Mouse (Mus musculus): ENCODE results near the gene Tmem270. TPM values are rescaled to one million over a fixed set of nuclear protein-coding genes. Genes with fewer than 3 reads are reported as not detected.

The Tmem270 gene
- polyA plus RNA-seq (2015; fragmentation: Nextera tagmentation; extraction: Ambion mirVana): 0.13 TPM in 1 of 2 replicates, not detected in the other

DNA sequence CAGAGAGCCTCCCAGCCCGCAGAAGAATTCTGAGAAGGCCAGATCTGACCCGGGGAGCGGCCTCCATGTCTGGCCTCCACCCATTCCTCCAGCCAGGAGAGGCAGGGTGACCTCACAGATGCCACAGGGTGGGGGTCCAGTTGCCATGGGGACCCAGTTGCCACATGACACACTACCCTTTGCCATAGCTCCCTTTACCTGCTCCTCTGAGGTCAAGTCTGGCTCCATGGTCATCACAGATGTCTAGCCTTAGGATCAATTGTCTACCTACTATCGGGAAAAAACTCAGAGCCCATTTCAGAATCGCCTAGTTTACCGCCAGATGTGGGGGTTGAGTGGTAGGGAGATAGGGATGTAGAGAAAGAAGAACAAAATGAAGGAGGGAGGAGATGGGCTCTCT lies at the start of gene Tmem270:
Gene Tmem270 (minus strand): TSS at position 101 of the 400 bp plus-strand sequence.
- no peak for ATAC-seq (ENCODE audit: insufficient read depth)
- H3K9ac ChIP-seq: no peak within 1 kb of the TSS
- peaks cover 32% of the 10 kb centered on the region for H3K4me1 ChIP-seq (replicated peaks)
- H3K4me3 ChIP-seq (replicated peaks): no peak within 1 kb of the TSS
- H3K27me3 ChIP-seq: no peaks in the 10 kb centered on the region
- 80% methylated on average over 6 of the region's 6 CpGs for WGBS (ENCODE audit: insufficient replicate concordance)
- no peak within 1 kb of the TSS for H3K27ac ChIP-seq (replicated peaks)
- H3K9me3 ChIP-seq (replicated peaks): no peaks in the 10 kb centered on the region
- H3K36me3 ChIP-seq (replicated peaks): 0 out of 2 replicates have a peak, but pooled peaks cover 5% of the 10 kb centered on the region
- no peak within 1 kb of the TSS for H3K4me2 ChIP-seq

DNA sequence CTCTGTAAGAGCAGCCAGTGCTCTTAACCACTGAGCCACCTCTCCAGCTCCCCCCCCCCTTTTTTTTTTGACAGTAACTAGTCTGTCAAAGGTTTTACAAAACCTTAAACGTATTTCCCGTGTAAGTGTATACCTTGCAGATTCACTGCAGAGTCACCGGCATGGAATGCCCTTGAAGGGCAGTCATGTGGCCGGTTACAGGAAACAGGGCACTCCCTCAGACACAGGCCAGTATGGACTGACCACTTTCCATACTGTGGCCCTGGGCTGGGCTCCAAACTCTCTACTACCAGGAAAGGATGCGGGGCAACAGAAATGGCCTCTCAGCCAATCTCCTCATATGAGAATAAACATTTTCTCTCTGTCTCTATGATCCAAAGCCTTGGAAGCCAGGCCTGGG lies 49.0 kb upstream of the Tmem270 start:
- Histone ChIP-seq H3K27ac (replicated peaks) (no peak overlapping the region), H3K9me3 (replicated peaks) (no peaks in the 10 kb centered on the region), H3K27me3 (0 out of 2 replicates have a peak, but pooled peaks cover 15% of the 10 kb centered on the region), H3K9ac (no peak overlapping the region), H3K36me3 (replicated peaks) (no peaks in the 10 kb centered on the region), H3K4me3 (replicated peaks) (no peak overlapping the region), H3K4me2 (no peak overlapping the region), H3K4me1 (replicated peaks) (peaks cover 10% of the 10 kb centered on the region)
- 62% methylated on average over 5 of the region's 5 CpGs for WGBS (ENCODE audit: insufficient replicate concordance)
- ATAC-seq (ENCODE audit: insufficient read depth): no peak

DNA sequence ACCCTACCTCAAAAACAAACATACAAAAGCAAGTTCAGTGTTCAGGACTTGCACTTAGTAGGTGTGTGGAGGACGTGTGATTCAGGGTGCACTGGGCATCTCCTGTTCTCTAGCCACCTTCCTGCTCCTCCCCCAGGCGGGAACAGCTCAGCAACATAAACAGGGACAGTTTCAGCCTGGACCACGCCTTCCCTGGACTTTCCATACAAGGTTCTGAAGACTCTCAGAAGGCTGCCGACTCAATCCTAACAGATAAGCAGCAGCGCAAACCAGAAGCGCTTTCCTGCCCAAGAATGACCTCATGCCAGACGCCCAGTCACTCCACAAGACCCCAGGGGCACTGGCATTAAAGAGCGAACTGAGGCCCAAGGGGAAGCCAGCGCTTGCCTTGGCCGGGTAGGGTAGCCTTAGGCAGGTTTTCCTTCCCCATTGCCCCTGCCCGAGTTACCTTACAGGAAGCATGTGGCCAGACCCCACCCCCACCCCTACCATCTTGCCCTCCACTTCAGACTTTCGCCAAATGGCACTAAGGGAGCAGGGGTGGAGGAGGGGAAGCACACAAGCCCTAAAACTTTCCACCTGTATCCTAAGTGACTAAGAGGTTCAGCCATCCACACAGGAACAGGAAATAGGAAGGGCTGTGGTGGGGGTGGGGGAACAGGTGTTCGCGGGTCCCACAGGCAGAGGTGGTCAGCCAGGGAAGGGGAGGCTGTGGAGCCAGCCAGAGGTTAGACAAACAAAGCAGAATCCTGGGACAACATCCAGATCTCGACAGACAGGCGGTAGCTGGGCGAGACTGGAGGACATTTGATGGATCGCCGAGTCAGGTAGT lies 44.7 kb upstream of the Tmem270 start:
- peaks cover 28% of the 10 kb centered on the region for H3K27me3 ChIP-seq
- H3K9ac ChIP-seq: no peak overlapping the region
- H3K27ac ChIP-seq (replicated peaks): no peak overlapping the region
- H3K4me3 ChIP-seq (replicated peaks): no peak overlapping the region
- ATAC-seq (ENCODE audit: insufficient read depth): no peak
- 12% methylated on average over 19 of the region's 19 CpGs for WGBS (ENCODE audit: insufficient replicate concordance)
- H3K9me3 ChIP-seq (replicated peaks): no peaks in the 10 kb centered on the region
- H3K4me1 ChIP-seq (replicated peaks): peaks cover 22% of the 10 kb centered on the region
- H3K36me3 ChIP-seq (replicated peaks): no peaks in the 10 kb centered on the region
- peak overlapping the region; percentile 25; the same call in 1 of the 2 replicates for H3K4me2 ChIP-seq

DNA sequence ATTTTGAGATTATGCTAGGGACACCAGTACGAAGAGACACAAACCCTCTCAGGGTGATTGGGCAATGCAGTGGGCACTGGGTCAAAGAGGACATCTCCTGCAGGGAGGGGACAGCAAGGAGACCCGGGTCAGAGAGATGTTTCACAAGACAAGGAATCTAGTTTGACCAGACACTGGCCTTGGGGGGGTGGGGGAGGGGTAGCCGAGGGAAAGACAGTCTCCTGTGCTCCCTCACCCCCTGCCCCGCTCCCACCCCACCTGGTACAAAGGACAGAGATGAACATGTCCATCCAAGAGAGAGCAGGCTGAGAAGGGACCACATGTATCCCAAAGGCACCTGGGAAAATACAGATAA lies 41.5 kb upstream of the Tmem270 start:
- Histone ChIP-seq H3K27me3 (peaks cover 38% of the 10 kb centered on the region), H3K27ac (replicated peaks) (no peak overlapping the region), H3K9me3 (replicated peaks) (no peaks in the 10 kb centered on the region), H3K4me1 (replicated peaks) (peaks cover 35% of the 10 kb centered on the region), H3K36me3 (replicated peaks) (no peaks in the 10 kb centered on the region), H3K9ac (no peak overlapping the region), H3K4me3 (replicated peaks) (no peak overlapping the region), H3K4me2 (no peak overlapping the region)
- no peak for ATAC-seq (ENCODE audit: insufficient read depth)
- WGBS (ENCODE audit: insufficient replicate concordance): 41% methylated on average over 4 of the region's 4 CpGs

DNA sequence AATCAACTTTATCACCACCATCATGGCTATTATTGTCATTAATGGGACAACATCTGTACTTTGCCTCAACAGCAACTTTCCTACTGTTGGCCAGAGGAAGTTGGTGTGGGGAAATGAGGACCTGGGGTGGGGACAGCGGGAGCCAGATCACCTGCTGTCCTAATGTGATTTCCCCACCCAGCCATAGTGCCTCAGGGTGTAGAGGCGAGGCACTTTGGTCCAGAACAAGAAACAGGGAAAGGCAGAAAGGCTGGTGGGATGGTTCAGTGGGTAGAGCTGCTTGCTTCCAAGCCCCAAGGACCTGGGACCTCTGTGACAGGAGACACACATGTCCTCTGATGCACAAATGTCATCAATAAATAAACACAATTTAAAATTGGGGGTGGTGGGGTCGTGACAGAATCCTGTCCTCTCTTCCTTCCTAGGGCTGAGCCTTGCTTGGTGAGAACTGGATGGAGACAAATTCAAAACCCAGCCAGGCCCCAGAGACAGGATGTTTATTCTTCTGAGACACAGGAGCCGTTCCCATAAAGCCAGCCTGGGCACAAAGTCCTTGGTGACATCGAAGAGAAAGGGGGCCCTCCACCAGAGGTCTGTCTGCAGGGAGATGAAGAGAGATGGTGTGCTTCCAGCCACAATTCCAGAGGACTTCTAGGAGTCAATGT lies 41.0 kb upstream of the Tmem270 start:
- no peak for ATAC-seq (ENCODE audit: insufficient read depth)
- peaks cover 40% of the 10 kb centered on the region for H3K4me1 ChIP-seq (replicated peaks)
- no peaks in the 10 kb centered on the region for H3K36me3 ChIP-seq (replicated peaks)
- no peak overlapping the region for H3K9ac ChIP-seq
- H3K4me2 ChIP-seq: no peak overlapping the region
- H3K4me3 ChIP-seq (replicated peaks): no peak overlapping the region
- H3K27me3 ChIP-seq: peaks cover 33% of the 10 kb centered on the region
- H3K9me3 ChIP-seq (replicated peaks): no peaks in the 10 kb centered on the region
- H3K27ac ChIP-seq (replicated peaks): no peak overlapping the region
- WGBS (ENCODE audit: insufficient replicate concordance): 31% methylated on average over 5 of the region's 5 CpGs

DNA sequence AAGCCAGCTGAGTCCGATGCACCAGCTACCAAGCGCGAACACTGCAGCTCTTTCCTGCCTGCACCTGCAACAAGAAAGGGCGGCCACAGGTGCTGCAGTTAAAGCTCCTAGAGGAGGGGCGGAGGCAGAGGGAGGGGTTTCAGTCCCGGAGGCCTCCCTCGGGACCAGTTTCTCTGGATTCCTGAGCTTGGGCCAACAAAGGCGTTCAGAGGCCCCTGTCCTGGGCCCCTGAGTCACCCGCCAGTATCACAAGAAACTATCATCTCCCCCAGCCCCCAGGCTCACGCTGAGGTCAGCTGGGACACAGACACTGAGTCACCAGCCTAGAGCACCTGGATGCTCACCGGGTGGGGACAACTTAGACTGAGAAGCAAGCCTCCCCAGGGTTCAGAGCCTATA lies 40.3 kb upstream of the Tmem270 start, which contains the start of gene Cldn4:
Gene Cldn4 (minus strand): TSS at position 78 of the 399 bp plus-strand sequence.
- no peak for ATAC-seq (ENCODE audit: insufficient read depth)
- Histone ChIP-seq H3K4me3 (replicated peaks) (no peak within 1 kb of the TSS), H3K27me3 (peaks cover 30% of the 10 kb centered on the region), H3K9ac (no peak within 1 kb of the TSS), H3K27ac (replicated peaks) (no peak within 1 kb of the TSS), H3K4me2 (no peak within 1 kb of the TSS), H3K4me1 (replicated peaks) (peaks cover 40% of the 10 kb centered on the region), H3K9me3 (replicated peaks) (no peaks in the 10 kb centered on the region), H3K36me3 (replicated peaks) (no peaks in the 10 kb centered on the region)
- whole genome bisulfite sequencing (ENCODE audit: insufficient replicate concordance): 53% methylated on average over 11 of the region's 11 CpGs

DNA sequence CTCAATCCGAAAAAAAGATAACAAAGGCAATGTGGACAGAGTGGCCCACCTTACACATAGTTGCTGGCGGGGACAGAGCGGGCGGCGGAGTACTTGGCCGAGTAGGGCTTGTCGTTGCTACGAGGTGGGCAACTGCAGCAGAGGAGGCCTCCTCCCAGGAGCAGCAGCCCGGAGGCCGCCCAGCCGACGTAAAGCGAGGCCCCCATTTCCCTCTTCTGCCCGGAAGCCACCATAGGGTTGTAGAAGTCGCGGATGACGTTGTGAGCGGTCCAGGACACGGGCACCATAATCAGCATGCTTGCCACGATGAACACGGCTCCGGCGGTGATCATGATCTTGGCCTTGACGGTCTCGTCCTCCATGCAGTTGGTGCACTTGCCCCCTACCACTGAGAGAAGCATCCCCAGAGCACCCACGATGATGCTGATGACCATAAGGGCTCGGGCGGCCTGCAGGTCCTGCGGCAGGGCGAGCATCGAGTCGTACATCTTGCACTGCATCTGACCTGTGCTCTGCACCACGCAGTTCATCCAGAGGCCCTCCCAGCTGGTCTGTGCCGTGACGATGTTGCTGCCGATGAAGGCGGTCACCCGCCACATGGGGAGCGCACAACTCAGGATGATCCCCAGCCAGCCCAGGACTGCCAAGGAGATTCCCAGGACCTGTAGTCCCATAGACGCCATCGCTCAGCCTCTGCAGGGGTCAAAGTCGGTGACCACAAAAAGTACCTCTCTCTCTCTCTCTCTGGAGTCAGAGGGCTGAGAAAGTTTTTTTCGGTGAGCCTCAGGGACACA lies 39.7 kb upstream of the Tmem270 start:
- Histone ChIP-seq H3K4me2 (no peak overlapping the region), H3K9me3 (replicated peaks) (no peaks in the 10 kb centered on the region), H3K27ac (replicated peaks) (no peak overlapping the region), H3K4me3 (replicated peaks) (no peak overlapping the region), H3K36me3 (replicated peaks) (no peaks in the 10 kb centered on the region), H3K4me1 (replicated peaks) (peaks cover 40% of the 10 kb centered on the region), H3K9ac (no peak overlapping the region), H3K27me3 (peaks cover 30% of the 10 kb centered on the region)
- 49% methylated on average over 43 of the region's 43 CpGs for WGBS (ENCODE audit: insufficient replicate concordance)
- no peak for ATAC-seq (ENCODE audit: insufficient read depth)

DNA sequence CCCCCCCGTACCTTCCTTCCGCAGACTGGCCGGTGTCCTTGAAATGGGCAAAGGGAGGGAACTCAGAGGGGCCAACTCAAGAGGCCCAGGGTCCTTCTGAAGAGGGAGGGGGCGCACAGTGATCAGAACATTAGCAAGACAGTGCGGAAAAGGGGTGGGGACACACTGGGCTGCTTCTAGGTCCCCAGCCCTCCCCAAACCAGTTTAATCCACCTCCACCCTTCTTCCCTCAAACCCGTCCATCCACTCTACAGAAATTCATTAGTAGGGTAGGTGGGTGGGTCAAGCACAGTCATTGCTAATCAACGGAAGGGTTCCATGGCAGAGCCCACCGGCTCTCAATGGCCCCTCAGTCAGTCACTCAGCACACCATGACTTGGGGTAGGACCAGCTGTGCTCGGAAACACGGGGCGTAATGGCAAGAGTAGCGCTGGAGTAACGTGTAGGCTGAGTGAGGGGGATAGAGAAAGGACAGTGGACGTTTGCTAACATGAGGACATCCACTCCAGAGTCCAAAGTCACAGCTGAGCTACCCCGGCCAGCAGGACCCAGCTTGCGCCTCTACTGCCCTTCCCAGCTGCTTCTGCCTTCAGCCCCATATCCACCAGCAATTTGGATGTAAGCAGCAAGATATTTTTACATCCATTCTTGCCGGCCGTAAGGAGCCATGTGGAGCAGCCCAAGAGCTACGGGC lies 38.9 kb upstream of the Tmem270 start:
- H3K4me2 ChIP-seq: no peak overlapping the region

DNA sequence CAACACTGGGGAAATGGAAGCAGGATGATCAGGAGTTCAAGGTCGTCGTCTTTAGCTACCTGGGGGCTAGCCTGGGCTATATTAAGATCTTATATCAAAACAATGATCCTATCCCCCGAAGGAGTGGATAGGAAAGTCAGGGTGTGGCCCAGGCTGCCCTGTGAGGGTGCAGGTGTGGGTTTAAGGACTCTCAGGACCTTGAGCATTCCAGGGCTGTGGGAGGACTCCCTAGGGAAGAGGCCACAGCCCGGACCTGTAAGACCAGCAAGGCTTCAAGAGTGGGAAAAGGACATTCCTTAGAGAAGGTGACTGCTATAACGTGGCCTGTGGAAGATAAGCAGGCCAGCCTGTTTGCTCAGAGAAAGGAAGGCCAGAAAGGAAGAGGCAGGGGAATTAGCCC lies 37.6 kb upstream of the Tmem270 start:
- no peak overlapping the region for H3K27ac ChIP-seq (replicated peaks)
- peaks cover 34% of the 10 kb centered on the region for H3K4me1 ChIP-seq (replicated peaks)
- WGBS (ENCODE audit: insufficient replicate concordance): 33% methylated on average over 5 of the region's 5 CpGs
- no peak overlapping the region for H3K4me3 ChIP-seq (replicated peaks)
- no peak overlapping the region for H3K9ac ChIP-seq
- no peaks in the 10 kb centered on the region for H3K9me3 ChIP-seq (replicated peaks)
- H3K36me3 ChIP-seq (replicated peaks): no peaks in the 10 kb centered on the region
- no peak overlapping the region for H3K4me2 ChIP-seq
- ATAC-seq (ENCODE audit: insufficient read depth): no peak
- H3K27me3 ChIP-seq: peaks cover 27% of the 10 kb centered on the region

More for the DNA sequence above, 38.9 kb upstream of the Tmem270 start:
- WGBS (ENCODE audit: insufficient replicate concordance): 52% methylated on average over 18 of the region's 19 CpGs
- Histone ChIP-seq H3K9ac (no peak overlapping the region), H3K4me3 (replicated peaks) (no peak overlapping the region), H3K4me1 (replicated peaks) (peaks cover 34% of the 10 kb centered on the region), H3K36me3 (replicated peaks) (no peaks in the 10 kb centered on the region), H3K9me3 (replicated peaks) (no peaks in the 10 kb centered on the region), H3K27ac (replicated peaks) (no peak overlapping the region), H3K27me3 (peaks cover 27% of the 10 kb centered on the region)
- ATAC-seq (ENCODE audit: insufficient read depth): peak; percentile 48; the same call in 1 of the 2 replicates

DNA sequence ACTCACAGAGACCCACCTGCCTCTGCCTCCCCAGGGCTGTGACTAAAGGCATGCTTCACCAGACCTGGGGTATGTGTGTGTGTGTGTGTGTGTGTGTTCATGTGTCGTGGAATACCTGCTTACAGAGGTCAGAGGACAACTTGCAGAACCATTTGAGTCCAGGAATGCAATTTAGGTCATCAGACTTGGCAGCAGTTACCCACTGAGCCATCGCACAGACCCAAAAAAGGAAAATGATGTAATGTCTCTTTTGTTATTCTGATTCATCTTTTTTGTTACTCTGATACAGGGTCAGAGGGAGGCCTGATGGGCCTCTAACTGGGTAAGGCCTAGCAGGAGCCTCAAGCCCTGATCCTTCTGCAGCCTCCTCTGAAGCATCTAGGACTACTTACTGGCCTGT lies 36.2 kb upstream of the Tmem270 start:
- H3K4me2 ChIP-seq: no peak overlapping the region
- no peak for ATAC-seq (ENCODE audit: insufficient read depth)
- no peaks in the 10 kb centered on the region for H3K36me3 ChIP-seq (replicated peaks)
- no peak overlapping the region for H3K27ac ChIP-seq (replicated peaks)
- peaks cover 24% of the 10 kb centered on the region for H3K27me3 ChIP-seq
- peaks cover 34% of the 10 kb centered on the region for H3K4me1 ChIP-seq (replicated peaks)
- H3K9ac ChIP-seq: no peak overlapping the region
- H3K4me3 ChIP-seq (replicated peaks): no peak overlapping the region
- WGBS (ENCODE audit: insufficient replicate concordance): 68% methylated on average over 2 of the region's 2 CpGs
- no peaks in the 10 kb centered on the region for H3K9me3 ChIP-seq (replicated peaks)
